Mouse (Mus musculus) frontal cortex, postnatal 14 days (tissue): ENCODE measurements around the gene Nyx.
A peak's percentile ranks its signal among the peaks of the same experiment; 100 is the strongest.
"Not testable (repeated sequence)": the region's sequence is repeated elsewhere in the genome, so short reads cannot be mapped to it uniquely, and the experiment has no call there.

Experiments used
- DNase-seq, 2 experiments: peaks; one replicate each; pipeline ENCODE4 v3.0.0; 2022; ENCODE audit warnings: low spot score in 2 of 2

Nyx gene

DNA sequence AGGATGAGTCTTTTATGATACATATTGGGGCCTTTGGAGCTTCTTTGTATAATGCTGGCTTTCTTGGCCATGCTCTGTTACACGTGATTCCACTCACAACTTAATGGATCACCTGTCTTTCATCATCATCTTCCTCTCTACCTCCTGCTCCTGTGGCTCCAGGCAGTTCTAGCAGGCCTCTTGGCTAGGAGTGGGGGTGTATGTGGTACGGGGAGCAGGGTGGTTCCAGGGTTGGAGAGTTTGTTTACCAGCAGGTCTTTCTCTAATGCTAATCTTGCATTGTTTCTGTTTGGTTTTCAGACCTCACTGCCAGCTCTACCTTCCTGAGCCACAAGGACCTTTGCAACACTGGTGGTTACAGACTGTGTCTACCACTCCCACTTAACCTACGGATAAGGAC, at the start of gene Nyx:
TSS of gene Nyx (plus strand) at position 301 of the 400 bp plus-strand sequence.
- no peak for DNase-seq

DNA sequence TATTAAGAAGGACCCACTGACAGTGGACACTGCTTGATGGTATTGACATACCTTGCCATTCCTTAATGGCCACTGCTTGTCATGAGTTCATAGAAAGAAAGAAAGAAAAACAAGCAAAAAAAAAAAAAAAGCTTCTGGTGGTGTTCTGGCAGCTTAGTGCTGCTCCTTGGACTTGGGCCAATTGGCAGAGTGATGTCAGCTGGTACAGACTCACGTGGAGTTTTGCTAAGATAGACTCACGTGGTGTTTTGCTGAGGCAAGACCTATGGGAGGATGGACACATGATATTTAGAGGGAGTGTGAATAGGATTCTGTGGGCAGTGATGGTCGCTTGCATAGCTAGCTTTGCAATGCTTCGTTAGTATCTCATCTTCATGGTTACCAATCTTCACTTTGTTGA, 43.9 kb upstream of the Nyx start:
- DNase-seq, result no peak

DNA sequence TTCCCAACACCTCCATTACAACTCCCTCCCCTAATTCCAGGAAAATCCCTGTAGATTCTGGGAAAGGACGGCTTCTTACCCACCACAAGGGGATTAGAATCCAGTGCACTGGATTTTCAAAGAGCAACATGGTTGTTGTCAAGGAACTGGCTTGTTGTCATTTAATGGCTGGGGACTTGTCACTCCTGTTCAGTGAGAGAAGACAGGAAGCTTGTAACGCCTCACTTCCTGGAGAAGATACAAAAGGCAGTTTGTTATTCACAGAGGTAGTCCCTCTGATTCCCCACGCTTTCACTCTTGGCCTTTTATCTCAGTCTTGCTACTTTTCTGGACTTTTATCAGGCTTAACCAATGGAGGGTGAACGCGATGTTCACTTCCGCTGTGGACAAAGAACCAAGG, 34.5 kb upstream of the Nyx start:
- no peak for DNase-seq

DNA sequence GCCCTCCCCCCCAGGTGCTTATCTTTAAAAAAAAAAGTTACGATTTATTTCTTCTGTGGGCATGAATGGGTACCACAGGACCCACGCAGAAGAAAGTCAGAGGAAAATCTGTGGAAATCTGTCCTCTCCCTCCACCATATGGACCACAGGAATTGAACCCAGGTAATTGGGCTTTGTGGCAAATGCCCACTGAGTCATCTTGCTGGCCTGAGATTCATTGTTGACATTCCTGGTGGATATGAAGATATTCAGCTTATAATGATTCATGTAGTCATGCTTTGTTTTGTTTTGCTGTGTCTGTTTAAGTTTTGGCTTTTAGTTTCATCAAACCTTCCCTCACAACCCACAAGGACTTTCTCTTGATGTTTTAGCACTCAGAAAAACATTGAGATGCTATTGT, 29.9 kb upstream of the Nyx start:
- not testable (repeated sequence) for DNase-seq

DNA sequence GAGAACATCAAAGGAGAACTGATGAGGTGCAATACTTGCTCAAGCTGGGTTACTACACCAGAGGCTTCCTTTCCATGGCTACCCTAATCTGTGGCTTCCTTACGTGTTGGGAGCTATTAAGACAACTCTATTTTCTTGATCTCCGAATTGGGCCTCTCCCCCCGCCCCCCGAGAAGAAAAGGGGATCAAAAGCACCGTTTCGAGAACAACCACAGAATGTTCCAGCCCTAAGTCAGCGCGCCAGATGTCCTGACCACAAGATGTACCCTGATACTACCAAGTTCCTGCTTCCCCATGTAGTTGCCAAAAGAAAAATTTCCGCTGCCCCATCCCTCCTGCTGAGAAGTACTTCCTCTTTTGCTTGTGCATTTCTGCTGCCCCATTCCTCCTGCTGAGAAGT, 9.4 kb upstream of the Nyx start:
- not testable (repeated sequence) for DNase-seq

DNA sequence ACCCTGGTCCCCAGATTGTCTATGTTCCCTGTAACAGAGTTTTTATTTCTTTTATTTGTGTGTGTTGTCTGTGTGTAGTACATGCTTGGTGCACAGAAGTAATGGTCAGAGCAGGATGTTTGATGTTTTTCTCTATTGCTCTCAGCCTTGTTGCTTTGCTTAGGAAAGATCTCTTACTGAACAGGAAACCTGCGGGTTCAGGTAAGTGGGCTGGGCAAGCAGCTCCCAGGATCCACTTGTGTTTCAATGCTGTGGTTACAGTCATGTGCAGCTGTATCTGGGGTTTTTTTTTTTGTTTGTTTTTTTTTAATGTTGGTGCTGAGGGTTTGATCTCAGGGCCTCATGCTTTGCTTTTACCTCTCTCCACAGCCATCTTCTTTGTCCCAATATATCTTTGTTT, 7.1 kb upstream of the Nyx start:
- DNase-seq, result no peak

DNA sequence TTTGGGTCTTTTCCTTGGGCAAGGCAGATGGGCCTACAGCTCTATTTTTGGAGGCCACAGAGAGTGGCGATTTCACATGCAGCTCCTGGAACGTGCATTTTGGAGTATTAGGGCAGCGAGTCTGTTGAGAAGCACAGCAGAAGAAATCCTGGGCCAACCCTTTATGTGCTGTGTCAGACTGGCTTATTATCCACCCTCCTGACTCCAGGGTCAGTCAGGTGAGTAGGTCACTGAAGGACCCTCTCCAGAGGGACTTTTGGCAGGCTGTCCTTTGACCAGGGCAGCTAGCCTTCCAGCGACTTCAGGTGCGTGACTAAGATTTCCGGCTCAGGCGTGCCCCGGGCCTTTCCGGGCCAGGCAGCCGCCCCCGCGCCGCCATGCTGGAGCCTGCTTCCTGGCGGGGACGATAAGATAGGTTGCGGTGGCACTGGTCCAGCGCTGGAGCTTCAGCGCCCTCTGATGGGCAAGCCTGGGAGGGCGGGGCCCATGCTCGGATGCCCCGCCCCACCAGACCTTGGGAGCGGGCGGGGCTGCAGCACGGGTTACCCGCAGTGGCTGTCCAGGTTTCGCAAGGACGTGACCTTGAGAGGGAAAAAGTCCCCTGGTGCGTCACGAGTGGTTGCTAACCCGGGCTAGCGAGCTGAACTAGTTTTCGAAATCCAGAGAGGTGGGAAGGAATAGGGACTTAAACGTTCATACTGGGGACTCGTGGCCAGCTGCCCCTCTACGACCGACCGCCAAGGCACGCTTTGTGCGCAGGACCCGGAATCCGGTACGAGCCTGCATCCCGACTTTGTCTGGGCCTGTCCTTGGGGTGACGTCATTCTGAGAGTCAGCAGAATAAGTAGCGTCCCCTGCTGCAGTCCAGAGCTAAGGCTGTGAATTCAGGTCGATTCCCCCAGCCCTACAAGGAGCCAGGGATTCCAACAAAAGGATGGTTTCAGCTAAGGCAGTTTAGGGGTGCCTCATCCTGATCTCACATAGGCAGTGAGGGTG, 4.3 kb upstream of the Nyx start:
- DNase-seq, result peak; percentile 75 to 76

DNA sequence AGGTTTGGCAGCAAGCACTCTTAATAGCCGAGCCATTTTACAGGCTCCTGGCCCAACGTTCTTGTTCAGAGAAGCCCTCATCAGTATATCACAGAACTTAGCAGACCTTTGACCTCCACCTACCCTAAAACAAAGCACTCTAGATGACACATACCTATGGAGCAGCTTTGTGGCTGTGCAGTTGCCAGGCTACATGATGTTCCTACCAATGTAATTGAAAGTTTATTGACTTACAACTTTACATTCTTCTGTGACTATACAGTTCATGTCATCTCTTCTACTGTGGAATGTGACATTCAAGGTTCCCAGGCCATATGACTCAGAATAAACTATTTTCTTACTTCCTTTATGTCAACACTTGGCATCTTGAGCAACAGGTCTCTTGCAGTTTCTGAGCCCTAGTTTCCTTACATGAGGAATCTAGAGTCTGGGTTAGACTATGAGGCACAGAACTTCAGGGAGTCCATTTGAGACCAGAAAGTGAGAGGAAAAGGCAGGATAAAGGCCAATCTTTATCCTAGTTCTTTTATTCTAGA, 2.9 kb upstream of the Nyx start:
- no peak for DNase-seq

DNA sequence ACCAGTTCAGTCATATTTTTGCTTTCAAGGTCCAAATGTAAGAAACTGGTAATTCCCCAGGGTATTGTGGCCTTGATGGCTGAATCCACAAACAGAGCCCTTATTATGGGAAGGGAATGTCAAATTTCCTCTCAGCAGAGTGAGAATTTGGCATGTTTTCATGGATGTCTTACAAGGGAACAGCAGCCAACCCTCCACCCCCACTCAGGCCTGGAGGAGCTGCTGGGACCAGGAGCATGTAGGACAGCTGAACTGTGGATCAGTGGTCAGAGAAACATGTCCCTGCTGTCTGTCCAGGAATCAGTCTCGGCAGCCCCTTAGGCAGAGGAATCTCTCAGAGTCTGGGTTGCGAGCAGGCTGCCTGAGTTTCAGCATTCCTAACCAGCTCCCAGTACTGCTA, 771 bp downstream of the Nyx start:
- no peak for DNase-seq

DNA sequence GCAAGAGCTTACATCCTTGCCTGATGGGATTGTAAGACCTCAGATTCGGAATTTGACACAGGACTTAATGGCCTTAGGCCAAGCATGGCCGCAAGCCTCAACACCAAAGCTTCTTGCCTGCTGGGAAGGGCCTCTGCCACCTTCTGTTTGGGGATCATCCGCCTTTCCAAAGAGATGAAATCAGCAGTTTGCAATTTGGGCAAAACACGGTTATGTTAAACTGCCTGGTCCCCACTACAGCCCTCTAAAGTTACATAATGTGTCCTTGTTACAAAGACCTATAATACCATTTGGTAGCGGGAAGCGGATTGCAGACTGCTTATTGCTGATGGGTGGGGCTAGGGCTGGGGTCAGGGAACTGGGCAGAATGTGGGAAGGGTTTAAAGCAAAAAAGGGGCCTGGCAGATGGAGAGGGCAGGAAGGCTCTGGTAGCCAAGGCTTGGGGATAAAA, 1.2 kb downstream of the Nyx start:
- no peak for DNase-seq

DNA sequence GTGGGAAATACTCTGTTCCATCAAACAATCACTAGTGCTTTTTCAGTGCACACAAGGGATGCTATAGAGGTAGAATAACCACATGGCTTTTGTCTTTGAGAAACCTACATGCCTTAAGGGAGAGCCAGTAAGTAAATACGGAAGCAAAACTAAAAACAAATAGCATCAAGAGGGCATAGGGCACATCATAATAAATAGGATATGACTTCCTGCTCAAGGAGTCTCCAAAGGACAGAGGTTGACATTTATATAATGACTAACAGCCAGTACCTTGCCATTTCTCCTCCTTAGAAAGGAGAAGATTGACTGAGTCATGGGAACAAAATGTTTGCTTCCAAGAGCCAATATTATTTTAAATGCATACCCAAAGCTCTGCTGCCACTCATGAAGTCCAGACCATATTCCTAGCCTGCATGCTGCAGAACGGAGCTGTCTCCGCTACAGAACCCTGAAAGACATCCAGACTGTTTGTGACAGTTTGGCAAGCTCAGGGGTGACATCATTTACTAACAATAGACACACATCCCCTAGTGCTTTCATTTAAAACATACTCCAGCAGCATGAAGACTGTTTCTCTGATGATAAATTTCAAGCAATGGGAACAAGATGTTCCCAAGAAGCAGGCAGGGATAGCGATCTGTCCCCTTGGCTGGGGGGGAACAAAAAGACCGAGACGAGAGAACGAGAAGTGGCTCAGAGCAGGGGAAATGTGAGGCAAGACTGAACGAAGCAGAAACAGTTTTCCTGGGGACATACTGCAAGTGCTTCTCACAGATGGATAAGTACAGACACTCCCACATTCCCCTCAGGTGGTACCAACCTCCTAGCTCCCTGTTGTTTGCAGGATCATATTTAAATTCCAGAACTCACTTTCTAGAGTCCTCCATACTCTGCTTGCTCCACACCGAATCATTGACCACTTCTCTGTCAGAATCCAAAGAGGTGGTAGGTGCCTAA, 3.5 kb downstream of the Nyx start:
- DNase-seq, result peak; percentile 13 to 24

DNA sequence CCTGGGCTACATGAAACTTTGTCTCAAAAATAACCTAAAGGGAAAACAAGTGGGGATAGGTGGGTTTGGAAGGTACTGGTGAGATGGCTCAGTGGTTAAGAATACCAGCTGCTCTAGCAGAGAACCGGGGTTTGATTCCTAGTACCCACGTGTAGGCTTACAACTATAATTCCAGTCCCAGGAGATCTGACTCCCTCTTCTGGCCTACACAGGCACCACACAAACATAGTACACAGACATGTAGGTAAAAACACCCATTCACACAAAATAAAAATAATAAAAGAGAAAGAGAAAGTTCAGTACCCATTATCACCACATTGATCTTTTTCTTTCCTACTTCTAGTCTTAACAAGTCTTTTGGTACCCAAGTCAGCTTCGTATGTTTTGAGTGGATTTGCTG, 6.0 kb downstream of the Nyx start:
- no peak for DNase-seq

DNA sequence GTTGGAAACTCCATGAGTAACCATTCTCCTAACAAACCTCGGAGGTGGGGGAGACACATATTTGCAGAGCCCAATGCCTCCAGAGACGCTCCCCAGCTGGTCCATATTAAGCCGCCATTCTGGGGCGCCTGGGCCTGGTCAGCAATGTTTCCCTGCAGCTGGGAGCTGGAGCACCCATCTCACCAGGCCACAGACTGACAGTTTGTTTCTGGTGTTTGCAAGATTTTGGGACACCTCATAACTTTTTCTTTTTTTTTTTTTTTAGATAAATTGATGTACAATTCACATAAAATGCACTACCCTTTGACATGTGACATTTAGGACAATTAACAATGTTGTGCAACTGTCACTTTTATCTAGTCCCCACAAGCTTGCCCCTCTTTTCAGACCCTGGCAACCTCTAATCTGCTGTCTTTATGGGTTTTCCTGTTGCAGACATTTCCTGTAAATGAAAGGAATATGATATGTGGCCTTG, 6.9 kb downstream of the Nyx start:
- no peak for DNase-seq

DNA sequence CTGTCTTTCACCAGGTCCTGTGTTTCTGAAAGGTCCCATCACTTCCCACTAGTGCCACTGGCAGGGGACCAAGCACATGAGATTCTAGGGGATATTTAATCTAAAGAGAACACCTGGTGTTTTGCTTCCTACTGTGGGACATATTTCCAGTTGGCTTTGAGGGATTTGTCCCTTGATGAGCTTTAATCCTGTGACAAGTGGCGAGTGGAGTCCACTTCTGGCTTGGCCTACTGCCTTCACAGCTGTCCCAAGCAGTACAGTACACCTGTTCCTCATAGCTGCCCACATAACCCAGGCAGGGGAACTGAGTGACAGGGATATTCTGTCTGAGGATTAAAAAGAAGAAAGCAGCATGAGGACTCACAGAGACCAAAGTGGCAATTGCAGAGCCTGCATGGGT, 9.5 kb downstream of the Nyx start:
- DNase-seq, result no peak

DNA sequence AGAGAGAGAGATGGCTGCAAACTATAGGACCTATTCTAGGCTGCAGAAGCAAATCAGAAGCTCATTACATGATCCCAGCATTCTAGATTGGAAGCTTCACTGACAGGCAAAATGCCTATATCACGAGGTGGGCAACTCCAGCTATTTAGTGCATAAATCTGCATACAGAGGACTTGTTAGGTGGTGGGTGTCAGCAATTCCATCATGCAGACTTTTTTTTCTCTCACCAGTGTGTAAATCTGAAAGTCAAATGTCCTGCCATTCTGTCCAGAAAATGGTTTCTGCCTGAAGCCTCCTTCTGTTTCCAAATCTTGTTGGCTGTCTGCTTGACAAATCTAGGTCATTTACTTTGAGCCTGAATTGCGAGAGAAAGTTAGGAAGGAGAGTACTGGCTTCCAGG, 11.7 kb downstream of the Nyx start:
- no peak for DNase-seq

DNA sequence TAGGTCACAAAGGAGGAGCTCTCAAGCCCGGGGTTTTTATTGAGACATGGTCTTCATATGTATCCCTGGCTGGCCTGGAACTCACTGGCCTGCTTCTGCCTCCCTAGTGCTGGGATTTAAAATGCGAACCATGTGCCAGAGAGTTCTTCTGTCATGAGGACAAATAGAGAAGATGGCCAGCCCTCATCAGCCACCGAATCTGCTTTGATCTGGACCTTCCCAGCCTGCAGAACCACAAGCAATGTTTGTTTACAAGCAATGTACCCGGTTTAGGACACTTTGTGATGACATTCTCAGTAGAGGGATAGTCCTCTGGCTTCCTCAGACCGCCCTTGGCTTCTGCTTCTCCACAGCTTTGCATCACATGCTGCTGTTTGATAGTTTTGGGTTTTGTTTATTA, 12.4 kb downstream of the Nyx start:
- DNase-seq, result no peak

DNA sequence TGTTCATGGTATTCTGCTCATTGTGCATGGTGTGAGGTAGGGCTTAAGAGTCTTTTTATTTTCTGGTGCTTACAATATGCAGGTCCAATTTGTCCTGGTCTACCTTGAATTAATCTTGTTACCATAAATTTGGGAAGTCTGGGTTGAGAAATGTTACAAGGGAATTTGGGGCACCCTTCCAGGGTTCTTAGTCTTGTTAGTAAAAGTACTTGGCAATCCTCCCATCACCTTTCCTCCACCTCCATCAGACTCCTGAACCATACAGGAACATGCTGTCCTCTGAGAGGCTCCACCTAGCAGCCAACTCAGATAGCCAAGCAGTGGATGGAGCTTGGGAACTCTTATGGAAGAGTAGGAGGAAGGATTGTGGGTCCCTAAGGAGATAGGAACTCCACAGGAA, 13.7 kb downstream of the Nyx start:
- DNase-seq, result no peak

DNA sequence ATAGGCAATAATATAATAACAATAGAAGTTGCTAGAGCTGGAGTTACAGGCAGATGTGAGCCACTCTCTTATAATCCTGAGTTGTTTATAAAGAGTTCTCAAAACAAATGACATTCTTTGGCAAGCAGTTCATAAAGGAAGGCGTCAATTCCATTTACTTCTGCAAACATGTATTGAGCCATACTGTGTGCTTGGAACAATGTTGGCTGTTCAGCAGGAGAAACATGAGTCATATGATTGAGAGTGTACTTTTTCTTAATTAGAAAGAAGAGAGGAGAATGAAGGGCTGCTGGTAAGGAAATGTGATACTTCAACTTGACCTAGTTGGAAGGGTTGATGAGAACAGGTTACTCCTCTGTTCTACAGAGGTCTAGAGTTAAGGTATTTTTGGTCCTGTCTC, 16.7 kb downstream of the Nyx start:
- DNase-seq, result no peak

DNA sequence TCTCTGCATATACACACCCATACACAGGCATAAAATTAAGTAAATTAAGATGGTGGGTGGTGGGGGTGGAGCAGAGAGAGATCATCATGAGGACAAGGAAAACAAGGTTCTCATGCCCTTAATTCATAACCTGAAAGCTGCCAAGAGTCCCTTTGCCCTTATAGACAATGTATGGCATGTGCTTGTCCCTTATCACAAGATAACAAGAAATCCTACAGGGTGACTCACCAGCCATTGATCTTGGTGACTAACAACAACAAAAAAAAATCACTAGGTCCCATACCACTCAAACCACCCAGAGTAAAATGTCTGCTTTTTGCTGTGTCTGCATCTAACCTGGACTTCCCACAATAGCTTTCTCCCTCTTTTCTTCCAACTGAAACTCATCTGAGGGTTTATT, 18.5 kb downstream of the Nyx start:
- no peak for DNase-seq

DNA sequence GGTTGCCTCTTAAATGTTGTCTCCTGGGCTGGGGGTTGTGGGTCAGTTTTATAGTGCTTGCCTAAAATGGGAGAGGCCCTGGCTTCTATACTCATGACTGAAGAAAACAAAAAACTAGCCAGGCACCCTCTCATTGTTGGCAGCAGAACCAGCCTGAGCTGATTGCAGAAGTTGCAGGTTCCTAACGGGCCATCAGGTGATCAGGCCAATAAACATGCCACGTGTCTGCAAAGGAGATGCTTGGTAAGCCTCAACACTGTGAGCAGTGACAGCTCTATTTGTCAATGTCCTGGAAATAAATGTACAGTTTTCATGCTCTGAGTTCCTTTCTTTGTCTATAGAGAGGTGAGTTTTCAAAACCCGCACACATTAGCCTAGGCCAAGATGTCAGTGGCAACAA, 23.1 kb downstream of the Nyx start:
- no peak for DNase-seq

DNA sequence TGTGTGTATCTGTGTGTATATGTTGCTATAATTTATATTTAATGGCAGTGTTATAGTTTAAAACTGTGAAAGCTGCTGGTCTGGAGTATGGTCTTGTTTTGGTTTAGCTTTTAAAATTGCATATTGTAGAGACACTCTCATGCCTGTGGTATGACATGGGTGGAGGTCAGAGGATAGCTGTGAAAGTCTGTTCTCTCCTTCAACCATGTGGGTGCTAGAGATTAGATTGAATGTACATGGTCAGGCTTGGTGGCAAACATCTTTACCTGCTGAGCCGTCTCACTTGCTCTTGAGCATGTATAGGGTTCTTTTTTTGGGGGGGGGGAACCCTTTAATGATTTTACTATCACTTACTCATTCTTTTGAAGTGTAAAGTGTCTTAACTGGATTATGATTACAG, 23.9 kb downstream of the Nyx start:
- no peak for DNase-seq

DNA sequence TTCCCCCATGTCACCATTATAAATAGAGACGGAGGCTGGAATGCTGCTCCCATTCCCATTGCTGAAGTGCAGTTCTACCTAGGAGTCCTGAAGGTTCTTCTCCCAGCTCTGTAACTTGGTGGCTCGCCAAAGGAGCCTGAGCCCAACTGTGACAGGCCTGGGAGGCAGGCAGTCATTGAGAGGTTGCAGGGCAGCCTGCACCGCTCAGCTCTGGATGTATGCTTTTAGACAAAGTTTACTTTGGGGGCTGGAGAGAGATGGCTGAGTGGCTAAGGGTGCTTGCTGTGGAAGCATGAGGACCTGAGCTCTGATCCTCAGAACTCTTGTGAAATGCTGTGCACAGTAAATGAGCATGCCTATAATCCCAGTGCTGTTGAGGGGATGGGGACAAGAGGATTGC, 25.0 kb downstream of the Nyx start:
- DNase-seq, result no peak
